Mouse (Mus musculus) heart, adult 2 months (tissue): Measurements from ENCODE around the gene Olfr316.

ENCODE experiments used
- CTCF ChIP-seq: fragments of 200-600 bp; IDR thresholded peaks from 2 replicates; pipeline ENCODE4 v1.8.1; 2022; ENCODE audit warnings: antibody characterized with exemption, mild to moderate bottlenecking, moderate library complexity
- EP300 ChIP-seq: fragments of 200-500 bp; IDR thresholded peaks from 2 replicates; pipeline ENCODE4 v1.6.1; 2011; ENCODE audit warnings: low read depth, low read length, control low read depth; ENCODE audit not compliant: insufficient read depth
- POLR2A ChIP-seq: fragments of 200-500 bp; IDR thresholded peaks from 2 replicates; pipeline ENCODE4 v1.6.1; 2011; ENCODE audit warnings: mild to moderate bottlenecking, low read depth, low read length, control low read depth; ENCODE audit not compliant: insufficient read depth

- TF ChIP-seq CTCF = no peak
- TF ChIP-seq EP300 = no peak
- TF ChIP-seq POLR2A = no peak
Observed at GRCm38 (mm10) chr11:58738792-58739262, 13.7 kb upstream of the Olfr316 start, which contains the start of gene Olfr317.
